Mouse (Mus musculus): ENCODE results near the gene Gfm1. TPM values are rescaled to one million over a fixed set of nuclear protein-coding genes. Genes with fewer than 3 reads are reported as not detected.
A peak's percentile ranks its signal among the peaks of the same experiment; 100 is the strongest.

The Gfm1 gene
- polyA plus RNA-seq, 2 experiments, result 30.4 to 40.9 TPM

GRCm38 (mm10) chr3:67463450-67464372, 33.8 kb downstream of the Gfm1 start, which contains the start of gene Lxn:
Lxn (minus strand) TSS chr3:67463926.
- H3K4me3 ChIP-seq (replicated peaks; ENCODE audit: low read length), result peak within 1 kb of the TSS; percentile 65
- peak; percentile 47; the same call in 1 of the 2 replicates for TF ChIP-seq POLR2A (IDR thresholded peaks at IDR 0.05; ENCODE audit: borderline replicate concordance, extremely low read depth, insufficient read depth, insufficient read length)
- H3K9me3 ChIP-seq (ENCODE audit: control insufficient read depth, low read length), result no peaks in the 10 kb centered on the region
- DNase-seq (ENCODE audit: low spot score), result peak; percentile 59
- no peaks in the 10 kb centered on the region for H3K27me3 ChIP-seq (ENCODE audit: control insufficient read depth, insufficient read depth, low read length)
- peak; percentile 79 for ATAC-seq (ENCODE audit: low FRiP score, low read depth)
- WGBS, result 0% methylated on average over 42 of the region's 43 CpGs
- peaks cover 10% of the 10 kb centered on the region for H3K4me1 ChIP-seq (ENCODE audit: control insufficient read depth, insufficient read depth, low read length)
- H3K9ac ChIP-seq (ENCODE audit: low read depth, low read length, severe bottlenecking), result peak within 1 kb of the TSS; percentile 79
- peak within 1 kb of the TSS; percentile 87 for H3K27ac ChIP-seq (replicated peaks; ENCODE audit: low read depth, low read length)
- peaks cover 20% of the 10 kb centered on the region for H3K36me3 ChIP-seq (ENCODE audit: control insufficient read depth, insufficient read depth, low read length)
- peak within 1 kb of the TSS; percentile 85 for H3K4me2 ChIP-seq (replicated peaks; ENCODE audit: low read depth, low read length, severe bottlenecking)

GRCm38 (mm10) chr3:67466576-67466975, 36.7 kb downstream of the Gfm1 start:
- Histone ChIP-seq H3K4me3 (replicated peaks; ENCODE audit: low read length) (no peak overlapping the region), H3K27ac (replicated peaks; ENCODE audit: low read depth, low read length) (no peak overlapping the region), H3K9me3 (ENCODE audit: control insufficient read depth, low read length) (no peaks in the 10 kb centered on the region), H3K9ac (ENCODE audit: low read depth, low read length, severe bottlenecking) (no peak overlapping the region), H3K4me1 (ENCODE audit: control insufficient read depth, insufficient read depth, low read length) (peaks cover 10% of the 10 kb centered on the region), H3K27me3 (ENCODE audit: control insufficient read depth, insufficient read depth, low read length) (no peaks in the 10 kb centered on the region), H3K4me2 (replicated peaks; ENCODE audit: low read depth, low read length, severe bottlenecking) (no peak overlapping the region), H3K36me3 (ENCODE audit: control insufficient read depth, insufficient read depth, low read length) (peaks cover 16% of the 10 kb centered on the region)
- no peak for TF ChIP-seq POLR2A (IDR thresholded peaks at IDR 0.05; ENCODE audit: borderline replicate concordance, extremely low read depth, insufficient read depth, insufficient read length)
- 92% methylated on average over 5 of the region's 5 CpGs for WGBS
- DNase-seq (ENCODE audit: low spot score), result no peak
- no peak for ATAC-seq (ENCODE audit: low FRiP score, low read depth)

DNA sequence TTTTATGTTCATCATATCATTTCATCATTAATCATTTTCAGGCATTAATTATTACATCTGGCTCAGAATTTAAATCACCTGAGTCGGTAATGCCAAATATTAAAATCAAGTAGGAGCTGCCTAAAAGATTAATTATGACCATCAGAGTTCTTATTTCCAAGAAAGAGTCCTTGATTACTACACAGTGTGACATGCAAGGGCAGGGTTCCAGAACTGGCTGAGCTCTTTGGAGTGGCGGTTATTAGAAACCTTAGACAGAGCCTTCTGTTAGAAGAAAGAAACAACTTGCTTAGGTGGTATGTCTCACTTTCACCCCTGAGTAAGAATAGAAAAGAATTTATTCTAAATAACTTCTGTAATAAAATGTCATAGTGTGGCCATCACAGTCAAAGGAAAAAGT, 37.4 kb downstream of the Gfm1 start:
- no peaks in the 10 kb centered on the region for H3K27me3 ChIP-seq (ENCODE audit: control insufficient read depth, insufficient read depth, low read length)
- no peak for DNase-seq (ENCODE audit: low spot score)
- peaks cover 7% of the 10 kb centered on the region for H3K4me1 ChIP-seq (ENCODE audit: control insufficient read depth, insufficient read depth, low read length)
- H3K4me2 ChIP-seq (replicated peaks; ENCODE audit: low read depth, low read length, severe bottlenecking), result no peak overlapping the region
- no peak overlapping the region for H3K9ac ChIP-seq (ENCODE audit: low read depth, low read length, severe bottlenecking)
- no peak overlapping the region for H3K4me3 ChIP-seq (replicated peaks; ENCODE audit: low read length)
- H3K36me3 ChIP-seq (ENCODE audit: control insufficient read depth, insufficient read depth, low read length), result peaks cover 16% of the 10 kb centered on the region
- ATAC-seq (ENCODE audit: low FRiP score, low read depth), result no peak
- WGBS, result 66% methylated on average over 2 of the region's 2 CpGs
- H3K9me3 ChIP-seq (ENCODE audit: control insufficient read depth, low read length), result no peaks in the 10 kb centered on the region
- TF ChIP-seq POLR2A (IDR thresholded peaks at IDR 0.05; ENCODE audit: borderline replicate concordance, extremely low read depth, insufficient read depth, insufficient read length), result no peak
- no peak overlapping the region for H3K27ac ChIP-seq (replicated peaks; ENCODE audit: low read depth, low read length)

DNA sequence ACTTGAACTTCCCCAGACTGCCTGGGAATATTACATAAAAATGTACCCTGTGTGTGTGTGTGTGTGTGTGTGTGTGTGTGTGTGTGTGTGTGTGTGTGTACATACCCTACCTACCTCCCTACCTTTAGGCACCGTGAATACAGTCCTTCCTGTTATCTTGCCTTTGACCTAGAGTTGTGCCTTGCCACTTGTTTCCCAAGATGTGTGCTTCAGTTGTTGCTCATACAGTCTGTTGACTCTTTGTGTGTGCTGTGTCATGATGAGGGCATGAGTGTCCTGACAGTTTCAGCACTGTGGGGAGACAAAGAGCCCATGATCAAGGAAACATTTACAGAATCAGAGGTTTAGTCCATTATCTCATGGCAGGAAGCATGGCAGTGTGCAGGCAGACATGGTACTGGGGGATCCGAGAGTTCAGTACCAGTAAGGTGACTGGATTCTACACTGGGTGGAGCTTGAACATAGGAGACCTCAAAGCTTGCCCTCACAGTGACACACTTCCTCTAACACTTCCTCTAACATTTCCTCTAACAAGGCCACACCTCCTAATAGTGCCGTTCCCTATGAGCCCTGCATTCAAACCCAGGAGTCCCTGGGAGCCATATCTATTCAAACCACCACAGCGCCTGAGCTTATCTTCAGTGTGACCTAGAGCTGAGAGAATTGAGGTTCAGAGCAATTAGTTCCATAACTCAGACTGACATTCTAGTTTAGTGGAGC, 41.7 kb downstream of the Gfm1 start:
- WGBS, result 85% methylated on average over 4 of the region's 4 CpGs
- peaks cover 37% of the 10 kb centered on the region for H3K36me3 ChIP-seq (ENCODE audit: control insufficient read depth, insufficient read depth, low read length)
- TF ChIP-seq POLR2A (IDR thresholded peaks at IDR 0.05; ENCODE audit: borderline replicate concordance, extremely low read depth, insufficient read depth, insufficient read length), result no peak

GRCm38 (mm10) chr3:67473438-67473837, 43.5 kb downstream of the Gfm1 start:
- no peak for ATAC-seq (ENCODE audit: low FRiP score, low read depth)
- WGBS, result 69% methylated on average over 6 of the region's 6 CpGs
- Histone ChIP-seq H3K4me2 (replicated peaks; ENCODE audit: low read depth, low read length, severe bottlenecking) (no peak overlapping the region), H3K9me3 (ENCODE audit: control insufficient read depth, low read length) (no peaks in the 10 kb centered on the region), H3K4me3 (replicated peaks; ENCODE audit: low read length) (no peak overlapping the region), H3K27ac (replicated peaks; ENCODE audit: low read depth, low read length) (no peak overlapping the region), H3K36me3 (ENCODE audit: control insufficient read depth, insufficient read depth, low read length) (peaks cover 34% of the 10 kb centered on the region), H3K27me3 (ENCODE audit: control insufficient read depth, insufficient read depth, low read length) (no peaks in the 10 kb centered on the region), H3K9ac (ENCODE audit: low read depth, low read length, severe bottlenecking) (no peak overlapping the region), H3K4me1 (ENCODE audit: control insufficient read depth, insufficient read depth, low read length) (no peaks in the 10 kb centered on the region)
- no peak for DNase-seq (ENCODE audit: low spot score)
- TF ChIP-seq POLR2A (IDR thresholded peaks at IDR 0.05; ENCODE audit: borderline replicate concordance, extremely low read depth, insufficient read depth, insufficient read length), result no peak

More for the DNA sequence above, 41.7 kb downstream of the Gfm1 start:
- DNase-seq (ENCODE audit: low spot score), result no peak
- Histone ChIP-seq H3K4me2 (replicated peaks; ENCODE audit: low read depth, low read length, severe bottlenecking) (no peak overlapping the region), H3K27ac (replicated peaks; ENCODE audit: low read depth, low read length) (no peak overlapping the region), H3K9me3 (ENCODE audit: control insufficient read depth, low read length) (no peaks in the 10 kb centered on the region), H3K9ac (ENCODE audit: low read depth, low read length, severe bottlenecking) (no peak overlapping the region), H3K4me1 (ENCODE audit: control insufficient read depth, insufficient read depth, low read length) (no peaks in the 10 kb centered on the region), H3K27me3 (ENCODE audit: control insufficient read depth, insufficient read depth, low read length) (no peaks in the 10 kb centered on the region), H3K4me3 (replicated peaks; ENCODE audit: low read length) (no peak overlapping the region)
- no peak for ATAC-seq (ENCODE audit: low FRiP score, low read depth)
